Mouse (Mus musculus): ENCODE data around the gene Runx2. TPM values are rescaled to one million over a fixed set of nuclear protein-coding genes. Genes with fewer than 3 reads are reported as not detected.
A peak's percentile ranks its signal among the peaks of the same experiment; 100 is the strongest.

The Runx2 gene
- polyA plus RNA-seq, 1 experiment: not detected

- H3K4me1 ChIP-seq (ENCODE audit: control insufficient read depth, insufficient read depth, insufficient read length, low read length): no peaks in the 10 kb centered on the region
- H3K27ac ChIP-seq (replicated peaks; ENCODE audit: low read depth, low read length): no peak overlapping the region
- peak overlapping the region; percentile 16; the same call in 1 of the 2 replicates for H3K4me3 ChIP-seq (ENCODE audit: insufficient read depth, low read depth, low read length)
These were observed 196.4 kb downstream of the Runx2 start for GRCm38 (mm10) chr17:44618175-44618574.

DNA sequence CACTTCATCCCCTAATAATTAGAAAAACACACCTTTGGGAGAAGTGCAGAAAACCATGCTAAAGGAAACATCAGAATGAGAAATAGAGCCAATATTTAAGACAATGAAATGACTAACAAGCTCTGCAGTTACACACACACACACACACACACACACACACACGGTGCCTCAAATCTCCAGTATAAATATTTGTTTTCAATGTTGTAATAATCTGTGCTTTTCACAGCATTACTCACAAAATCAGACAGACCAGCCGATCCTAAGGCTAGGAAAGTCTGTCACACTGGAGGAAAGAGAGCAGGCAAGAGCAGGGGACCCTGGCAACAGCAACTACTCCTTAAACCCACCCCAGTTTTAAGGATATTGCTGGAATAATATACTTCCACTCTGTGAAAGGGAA lies 196.9 kb downstream of the Runx2 start:
- Histone ChIP-seq H3K4me3 (ENCODE audit: insufficient read depth, low read depth, low read length) (no peak overlapping the region; the same call in 1 of the 2 replicates), H3K27ac (replicated peaks; ENCODE audit: low read depth, low read length) (no peak overlapping the region)

DNA sequence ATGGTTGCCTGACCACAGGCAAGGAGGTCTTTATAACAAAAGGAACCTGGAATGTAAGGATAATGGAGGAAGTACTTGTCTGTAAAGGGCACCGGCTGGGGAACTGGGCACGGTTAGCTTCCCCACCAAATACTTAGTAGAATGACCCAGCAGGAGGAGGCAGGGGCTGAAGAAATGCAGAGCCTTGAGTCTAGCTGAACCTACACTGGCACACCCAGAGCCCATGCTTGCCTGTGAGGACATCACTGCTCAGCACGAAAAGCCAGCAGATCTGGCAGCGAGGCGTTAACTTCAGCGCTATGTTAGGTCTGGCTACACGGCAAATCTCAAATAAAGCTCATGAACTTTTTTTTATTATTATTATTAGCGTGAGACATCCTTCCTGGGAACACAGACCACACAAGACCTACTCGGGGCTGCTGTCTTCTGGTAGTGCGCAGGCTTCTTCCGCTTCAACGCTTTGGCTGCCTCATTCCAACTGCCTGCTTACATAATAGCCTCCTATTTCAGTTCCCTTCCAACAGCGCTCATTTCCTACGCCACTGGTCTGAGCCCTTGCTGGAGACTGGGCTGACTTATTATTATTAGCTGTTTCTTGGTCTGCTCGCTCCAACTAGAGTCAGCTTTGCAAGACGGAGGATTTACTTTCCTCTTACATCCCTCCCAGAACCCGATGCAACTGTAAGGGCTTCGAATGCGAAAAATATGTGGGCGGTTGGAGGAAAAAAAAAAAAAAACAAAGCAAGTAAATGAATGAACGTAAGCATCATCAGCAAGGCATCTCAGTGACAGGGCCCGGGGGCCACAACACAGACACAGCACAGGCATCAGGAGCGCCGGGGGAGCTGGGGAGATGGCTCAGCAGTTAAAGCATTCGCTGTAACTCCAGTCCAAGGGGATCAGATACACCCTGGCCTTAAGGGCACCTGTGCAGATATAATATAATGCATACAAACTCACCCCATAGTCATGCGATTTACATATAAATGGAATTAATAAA lies 200.6 kb downstream of the Runx2 start:
- Histone ChIP-seq H3K27ac (replicated peaks; ENCODE audit: low read depth, low read length) (no peak overlapping the region; the same call in 1 of the 2 replicates), H3K4me3 (ENCODE audit: insufficient read depth, low read depth, low read length) (no peak overlapping the region), H3K4me1 (ENCODE audit: control insufficient read depth, insufficient read depth, insufficient read length, low read length) (no peaks in the 10 kb centered on the region)

More for the DNA sequence above, 196.9 kb downstream of the Runx2 start:
- H3K4me1 ChIP-seq (ENCODE audit: control insufficient read depth, insufficient read depth, insufficient read length, low read length): no peaks in the 10 kb centered on the region

- Histone ChIP-seq H3K4me1 (ENCODE audit: control insufficient read depth, insufficient read depth, insufficient read length, low read length) (no peaks in the 10 kb centered on the region), H3K4me3 (ENCODE audit: insufficient read depth, low read depth, low read length) (no peak overlapping the region), H3K27ac (replicated peaks; ENCODE audit: low read depth, low read length) (no peak overlapping the region)
These were observed 202.0 kb downstream of the Runx2 start for GRCm38 (mm10) chr17:44612641-44613040.

DNA sequence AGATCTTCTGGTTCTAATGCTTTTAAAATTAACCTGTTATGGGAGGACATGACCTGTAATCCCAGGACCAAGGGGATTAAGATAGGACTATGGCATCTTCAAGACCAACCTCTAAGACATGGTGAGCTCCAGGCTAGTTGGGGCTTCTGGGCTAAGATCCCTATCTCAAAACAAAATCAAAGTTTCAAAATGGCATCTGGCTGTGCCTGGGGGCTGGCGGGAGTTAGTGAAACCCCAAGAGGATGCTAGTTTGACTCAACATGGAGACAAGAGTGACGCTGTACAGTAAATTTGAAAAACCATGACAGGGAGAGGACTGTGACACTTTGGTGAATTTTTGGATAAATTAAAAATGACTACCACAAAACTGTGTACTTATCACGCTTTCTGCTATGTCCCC lies 202.6 kb downstream of the Runx2 start:
- Histone ChIP-seq H3K4me1 (ENCODE audit: control insufficient read depth, insufficient read depth, insufficient read length, low read length) (no peaks in the 10 kb centered on the region), H3K27ac (replicated peaks; ENCODE audit: low read depth, low read length) (no peak overlapping the region), H3K4me3 (ENCODE audit: insufficient read depth, low read depth, low read length) (no peak overlapping the region)

GRCm38 (mm10) chr17:44611543-44611942 lies 203.1 kb downstream of the Runx2 start:
- Histone ChIP-seq H3K27ac (replicated peaks; ENCODE audit: low read depth, low read length) (no peak overlapping the region), H3K4me1 (ENCODE audit: control insufficient read depth, insufficient read depth, insufficient read length, low read length) (no peaks in the 10 kb centered on the region), H3K4me3 (ENCODE audit: insufficient read depth, low read depth, low read length) (no peak overlapping the region)

DNA sequence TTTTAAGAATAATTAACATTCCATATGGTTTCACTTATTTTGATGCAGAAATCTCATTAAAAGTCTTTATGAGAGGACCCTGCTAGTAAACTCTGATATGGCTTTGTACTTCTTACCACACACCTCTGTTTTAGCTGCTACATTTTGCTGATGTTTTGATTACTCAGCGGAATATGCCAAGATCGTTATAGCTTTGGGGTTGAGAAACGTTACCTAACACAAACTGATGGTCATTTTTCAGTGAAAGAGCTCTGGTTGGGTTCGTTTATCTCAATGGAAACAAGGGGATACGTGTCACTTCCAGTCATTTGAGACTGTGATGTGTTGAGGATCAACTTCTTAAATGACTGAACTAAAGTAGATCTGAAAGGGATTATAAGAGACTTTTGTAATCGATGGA lies 203.8 kb downstream of the Runx2 start:
- Histone ChIP-seq H3K27ac (replicated peaks; ENCODE audit: low read depth, low read length) (no peak overlapping the region), H3K4me3 (ENCODE audit: insufficient read depth, low read depth, low read length) (no peak overlapping the region), H3K4me1 (ENCODE audit: control insufficient read depth, insufficient read depth, insufficient read length, low read length) (no peaks in the 10 kb centered on the region)

DNA sequence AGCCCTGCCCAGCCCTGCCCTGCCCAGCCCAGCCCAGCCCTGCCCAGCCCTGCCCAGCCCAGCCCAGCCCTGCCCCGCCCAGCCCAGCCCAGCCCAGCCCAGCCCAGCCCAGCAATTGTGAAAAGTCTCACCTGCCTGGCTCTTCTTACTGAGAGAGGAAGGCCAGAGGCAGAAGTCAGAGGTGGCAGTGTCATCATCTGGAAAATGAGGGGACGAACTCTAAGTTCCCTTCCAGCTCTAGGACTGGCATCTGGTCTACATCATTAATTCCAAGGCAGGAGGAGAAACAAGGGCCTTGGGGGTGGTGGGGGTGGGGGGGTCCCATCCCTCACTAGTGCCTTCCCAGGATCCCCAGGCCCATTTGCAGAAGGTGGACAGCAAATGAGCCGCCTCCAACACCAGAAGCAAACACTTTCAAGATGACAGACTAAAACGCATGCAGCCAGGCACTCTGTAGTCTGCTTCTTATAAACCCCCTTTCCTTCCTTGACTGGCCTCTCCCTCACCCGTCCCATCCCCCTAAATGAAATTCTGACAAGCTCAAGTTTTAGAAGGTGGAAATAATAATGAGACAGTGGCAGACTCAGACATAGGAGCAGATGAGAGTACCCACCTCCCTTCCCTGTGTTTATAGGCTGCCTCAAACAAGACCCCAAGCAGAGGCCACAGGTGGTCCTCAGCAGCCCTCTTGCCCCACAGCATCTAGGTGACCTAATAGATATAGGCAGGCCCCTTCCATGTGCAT lies 204.5 kb downstream of the Runx2 start:
- H3K27ac ChIP-seq (replicated peaks; ENCODE audit: low read depth, low read length): no peak overlapping the region
- H3K4me3 ChIP-seq (ENCODE audit: insufficient read depth, low read depth, low read length): no peak overlapping the region
- H3K4me1 ChIP-seq (ENCODE audit: control insufficient read depth, insufficient read depth, insufficient read length, low read length): no peaks in the 10 kb centered on the region

DNA sequence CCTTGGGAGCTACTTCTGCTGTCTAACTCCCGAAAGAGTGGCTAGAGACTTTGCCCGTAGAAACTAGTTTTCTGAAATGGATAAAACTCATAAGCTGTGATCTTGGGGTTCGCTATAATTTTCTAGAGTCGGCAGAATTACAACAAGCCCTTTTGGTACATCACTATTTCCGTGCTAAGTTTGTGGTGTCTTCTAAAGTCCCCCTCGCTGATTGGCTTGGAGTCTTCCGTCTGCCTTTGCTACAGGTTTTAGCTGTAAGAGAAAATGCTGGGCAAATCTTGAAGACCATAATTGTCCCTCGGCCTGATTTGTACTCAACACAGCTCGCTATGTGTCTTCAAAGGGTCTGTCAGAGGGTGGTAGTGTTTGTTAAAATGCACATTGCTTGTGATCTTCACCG lies 205.2 kb downstream of the Runx2 start:
- H3K4me1 ChIP-seq (ENCODE audit: control insufficient read depth, insufficient read depth, insufficient read length, low read length): no peaks in the 10 kb centered on the region
- H3K27ac ChIP-seq (replicated peaks; ENCODE audit: low read depth, low read length): no peak overlapping the region
- no peak overlapping the region for H3K4me3 ChIP-seq (ENCODE audit: insufficient read depth, low read depth, low read length)

DNA sequence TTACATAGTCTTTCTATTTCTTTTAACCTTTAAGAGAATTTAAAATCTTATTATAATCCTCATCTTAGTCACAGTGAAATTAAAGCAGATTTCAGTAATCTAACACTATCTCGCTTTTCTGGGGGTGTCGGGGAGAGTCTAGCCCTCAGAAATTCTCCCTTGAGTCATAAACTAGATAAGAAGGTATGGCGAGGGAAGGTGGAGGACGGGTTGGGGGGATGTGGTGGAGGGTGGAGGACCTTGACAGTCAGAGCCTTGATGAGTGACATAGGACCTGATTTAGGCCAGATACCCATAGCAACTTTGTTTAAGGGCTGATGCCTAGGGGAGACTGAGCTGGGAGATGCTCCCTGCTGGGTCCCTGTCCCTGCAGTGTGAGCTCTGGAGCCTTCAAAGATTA lies 205.7 kb downstream of the Runx2 start:
- no peak overlapping the region for H3K27ac ChIP-seq (replicated peaks; ENCODE audit: low read depth, low read length)
- H3K4me1 ChIP-seq (ENCODE audit: control insufficient read depth, insufficient read depth, insufficient read length, low read length): no peaks in the 10 kb centered on the region
- H3K4me3 ChIP-seq (ENCODE audit: insufficient read depth, low read depth, low read length): no peak overlapping the region

DNA sequence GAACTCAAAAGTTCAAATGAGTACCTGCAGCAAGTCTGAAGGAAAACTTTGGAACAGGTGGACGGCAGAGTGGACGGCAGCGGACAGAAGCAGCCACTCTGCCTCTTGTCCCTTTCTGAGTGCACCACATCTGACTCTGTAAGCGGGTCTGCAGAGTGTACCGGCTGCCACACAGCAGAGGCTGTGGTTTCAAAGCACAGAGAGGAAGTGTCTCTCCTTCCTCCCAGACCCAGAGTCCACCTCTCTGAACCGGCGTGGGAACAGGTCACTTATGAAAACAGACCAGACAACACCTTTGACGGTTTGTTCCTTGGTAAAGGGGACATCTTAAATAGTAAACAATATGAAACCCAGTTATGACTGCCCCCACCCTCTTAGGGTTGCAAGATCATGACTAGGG lies 207.2 kb downstream of the Runx2 start:
- Histone ChIP-seq H3K27ac (replicated peaks; ENCODE audit: low read depth, low read length) (no peak overlapping the region), H3K4me3 (ENCODE audit: insufficient read depth, low read depth, low read length) (no peak overlapping the region)

GRCm38 (mm10) chr17:44606245-44606644 lies 208.4 kb downstream of the Runx2 start:
- Histone ChIP-seq H3K4me1 (ENCODE audit: control insufficient read depth, insufficient read depth, insufficient read length, low read length) (no peaks in the 10 kb centered on the region), H3K4me3 (ENCODE audit: insufficient read depth, low read depth, low read length) (no peak overlapping the region), H3K27ac (replicated peaks; ENCODE audit: low read depth, low read length) (no peak overlapping the region)

More for the DNA sequence above, 207.2 kb downstream of the Runx2 start:
- H3K4me1 ChIP-seq (ENCODE audit: control insufficient read depth, insufficient read depth, insufficient read length, low read length): no peaks in the 10 kb centered on the region

DNA sequence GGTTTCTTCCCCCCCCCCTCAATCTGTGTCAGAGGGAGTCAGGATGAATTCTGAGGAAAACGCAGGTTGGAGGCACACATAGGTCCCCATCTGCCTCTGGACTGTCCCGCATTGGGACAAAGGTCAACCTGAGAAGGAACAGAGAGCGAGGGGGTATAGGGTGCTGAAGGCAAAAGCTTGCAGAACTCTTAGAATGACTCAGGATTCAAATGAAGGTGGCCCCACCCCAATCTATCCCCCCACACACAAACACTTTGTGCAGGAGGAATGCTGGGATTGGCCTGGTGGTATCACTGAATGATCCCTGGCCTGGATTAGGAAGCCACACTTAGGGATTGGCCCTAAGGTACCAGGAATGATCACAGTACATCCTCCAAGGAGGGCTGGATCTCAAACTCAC lies 208.8 kb downstream of the Runx2 start:
- no peak overlapping the region for H3K27ac ChIP-seq (replicated peaks; ENCODE audit: low read depth, low read length)
- no peaks in the 10 kb centered on the region for H3K4me1 ChIP-seq (ENCODE audit: control insufficient read depth, insufficient read depth, insufficient read length, low read length)
- H3K4me3 ChIP-seq (ENCODE audit: insufficient read depth, low read depth, low read length): no peak overlapping the region

DNA sequence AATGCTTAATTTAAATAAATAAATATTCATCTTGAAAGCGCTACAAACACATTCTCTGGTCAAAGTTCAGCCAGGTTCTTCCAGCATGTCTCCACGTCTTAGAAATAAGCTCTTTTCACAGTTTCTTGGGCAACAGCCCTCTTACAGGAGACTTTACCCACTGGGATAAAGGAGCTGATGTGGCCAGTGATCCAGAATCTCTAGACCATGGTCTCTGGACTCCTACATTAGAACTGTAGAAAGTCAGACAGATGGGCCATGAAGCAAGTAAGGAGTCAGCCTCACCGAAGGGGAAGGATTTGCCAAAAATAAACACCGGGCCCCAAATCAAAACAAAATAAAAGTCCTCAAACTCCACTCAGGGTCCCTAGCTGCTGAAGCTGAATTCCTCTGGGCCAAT lies 211.4 kb downstream of the Runx2 start:
- H3K27ac ChIP-seq (replicated peaks; ENCODE audit: low read depth, low read length): no peak overlapping the region
- no peaks in the 10 kb centered on the region for H3K4me1 ChIP-seq (ENCODE audit: control insufficient read depth, insufficient read depth, insufficient read length, low read length)
- no peak overlapping the region for H3K4me3 ChIP-seq (ENCODE audit: insufficient read depth, low read depth, low read length)

- H3K4me3 ChIP-seq (ENCODE audit: insufficient read depth, low read depth, low read length): no peak overlapping the region
- H3K27ac ChIP-seq (replicated peaks; ENCODE audit: low read depth, low read length): no peak overlapping the region
- no peaks in the 10 kb centered on the region for H3K4me1 ChIP-seq (ENCODE audit: control insufficient read depth, insufficient read depth, insufficient read length, low read length)
These were observed 213.1 kb downstream of the Runx2 start for GRCm38 (mm10) chr17:44601317-44602021.
